Mouse (Mus musculus) MN1 (cell line): Measurements from ENCODE around the gene Frs2.
"Not testable (repeated sequence)": the region's sequence is repeated elsewhere in the genome, so short reads cannot be mapped to it uniquely, and the experiment has no call there.

Experiments
- DNase-seq: peaks from one replicate; pipeline ENCODE4 v3.0.0-alpha.2; 2016; ENCODE audit warnings: low spot score

Gene Frs2

GRCm38 (mm10) chr10:117146421-117146820 lies 1.9 kb downstream of the Frs2 start:
- DNase-seq, result no peak

DNA sequence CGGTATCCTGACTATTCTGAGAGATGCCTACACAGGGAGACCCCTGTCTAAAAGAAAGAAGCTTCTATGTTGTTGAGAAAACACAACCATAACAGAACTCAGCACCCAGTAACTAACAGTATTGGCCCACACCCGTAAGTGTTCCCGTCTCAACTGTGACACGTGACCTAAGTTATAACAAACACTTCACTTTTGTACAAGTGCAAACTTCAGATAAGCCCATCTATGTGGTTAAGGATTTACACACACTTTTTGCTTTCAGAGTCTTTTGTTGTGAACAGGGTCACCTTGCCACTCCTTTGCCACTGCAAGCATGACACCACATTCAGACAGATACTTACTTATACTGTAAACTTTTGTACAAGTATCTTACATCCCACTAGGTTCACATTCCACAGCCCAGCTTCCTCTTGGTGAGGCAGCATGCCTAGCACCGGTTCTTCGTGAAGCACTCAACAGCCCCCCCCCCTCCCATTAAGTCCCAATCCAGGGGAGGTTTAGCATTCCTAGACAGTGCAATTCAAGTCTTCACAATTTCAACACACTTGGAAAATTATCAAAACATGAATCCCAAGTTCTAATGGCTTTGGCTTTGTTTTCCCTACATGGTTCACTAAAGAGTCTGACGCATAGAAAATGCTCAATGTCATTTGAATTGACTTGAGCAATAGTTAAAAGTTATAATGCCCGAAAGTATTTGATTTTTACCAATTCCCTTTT lies 2.6 kb downstream of the Frs2 start:
- DNase-seq, result no peak

- DNase-seq, result no peak
These were observed 3.7 kb downstream of the Frs2 start for GRCm38 (mm10) chr10:117144628-117145027.

DNA sequence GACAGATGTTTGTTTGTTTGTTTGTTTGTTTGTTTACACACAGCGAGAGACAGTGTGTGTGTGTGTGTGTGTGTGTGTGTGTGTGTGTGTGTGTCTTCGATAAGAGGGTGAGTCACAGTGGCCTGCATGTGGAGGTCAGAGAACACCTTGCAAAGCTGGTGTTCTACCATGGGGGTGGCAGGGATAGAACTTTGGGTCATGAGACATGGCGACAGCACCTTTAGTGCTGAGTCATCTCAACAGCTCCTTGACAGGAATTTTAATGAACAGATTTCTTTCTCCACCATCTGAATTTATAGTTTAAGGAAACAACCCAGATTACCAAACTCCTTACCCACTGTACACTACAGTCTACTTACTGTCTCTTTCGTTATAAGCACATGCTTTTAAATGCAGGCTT lies 4.3 kb downstream of the Frs2 start:
- no peak for DNase-seq

DNA sequence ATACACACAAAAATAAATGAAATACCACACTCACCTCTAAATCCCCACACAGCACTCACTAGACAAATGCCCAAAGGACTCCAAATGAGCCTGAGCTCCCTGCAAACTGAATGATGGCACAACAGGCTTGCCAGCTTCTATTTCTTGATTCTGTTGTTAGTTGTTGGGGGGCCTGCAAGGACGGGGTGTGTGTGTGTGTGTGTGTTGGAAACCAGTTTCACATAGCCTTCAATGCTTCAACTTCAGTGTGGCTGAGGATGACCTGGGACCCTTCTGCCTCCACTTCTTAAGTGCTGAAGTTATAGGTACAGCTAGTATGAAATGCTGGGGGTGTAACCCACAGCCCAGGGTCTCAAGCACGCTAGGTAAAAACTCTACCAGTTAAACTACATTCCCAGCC lies 5.0 kb downstream of the Frs2 start:
- no peak for DNase-seq

GRCm38 (mm10) chr10:117141939-117142552 lies 6.3 kb downstream of the Frs2 start:
- DNase-seq, result no peak

DNA sequence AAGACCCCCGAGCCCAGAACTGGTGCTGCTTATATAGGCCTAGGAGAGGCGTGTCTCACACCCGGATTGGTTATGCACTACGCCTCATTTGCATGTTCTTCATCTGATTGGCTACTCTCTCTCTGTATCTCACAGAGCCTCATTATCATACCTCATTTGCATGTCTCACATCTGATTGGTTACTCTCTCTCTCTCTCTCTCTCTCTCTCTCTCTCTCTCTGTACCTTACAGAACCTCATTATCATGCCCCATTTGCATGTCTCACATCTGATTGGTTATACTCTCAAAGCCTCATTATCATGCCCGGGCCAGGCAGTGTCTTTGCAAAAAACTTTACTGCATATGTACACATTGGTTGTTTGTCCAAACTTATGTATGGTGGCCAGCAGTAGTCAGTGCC lies 16.8 kb downstream of the Frs2 start:
- not testable (repeated sequence) for DNase-seq

- DNase-seq, result no peak
These were observed 18.3 kb downstream of the Frs2 start for GRCm38 (mm10) chr10:117130037-117130436.

DNA sequence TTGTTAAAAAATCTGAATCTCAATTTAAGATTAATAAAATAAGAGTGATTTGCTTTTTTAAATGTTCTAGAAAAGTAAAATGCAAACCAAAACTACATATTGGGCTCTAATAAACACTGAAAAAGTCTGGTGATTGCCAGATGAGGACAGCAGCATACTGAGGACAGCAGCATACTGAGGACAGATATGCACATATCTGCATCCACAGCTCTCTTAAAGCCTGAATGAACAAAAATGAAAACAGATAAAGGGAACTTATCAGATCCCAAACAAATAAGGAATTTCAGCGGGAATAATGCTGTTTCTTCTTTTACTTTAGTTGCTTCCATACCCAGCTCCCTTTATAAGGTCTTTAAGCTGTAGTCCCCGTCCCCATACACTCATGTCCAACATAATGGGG lies 19.6 kb downstream of the Frs2 start:
- no peak for DNase-seq

DNA sequence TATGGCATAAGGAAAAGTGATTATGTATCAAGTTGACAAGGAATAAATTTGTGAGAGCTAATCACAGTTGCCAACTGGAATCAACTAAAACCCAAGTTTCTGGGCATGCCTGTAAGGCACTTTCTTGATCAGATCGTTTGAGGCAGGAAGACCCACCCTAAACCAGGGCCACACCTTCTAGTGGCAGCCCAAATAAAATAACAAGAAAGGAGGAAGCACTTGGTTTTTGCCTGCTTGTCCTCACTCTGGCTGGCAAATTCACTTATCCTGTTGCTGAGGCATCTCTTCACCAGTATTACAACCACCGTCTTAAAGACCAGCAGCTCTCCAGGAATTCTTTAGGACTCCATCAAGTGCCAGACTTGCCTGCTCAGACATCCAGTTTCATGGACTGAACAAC lies 20.9 kb downstream of the Frs2 start:
- no peak for DNase-seq

DNA sequence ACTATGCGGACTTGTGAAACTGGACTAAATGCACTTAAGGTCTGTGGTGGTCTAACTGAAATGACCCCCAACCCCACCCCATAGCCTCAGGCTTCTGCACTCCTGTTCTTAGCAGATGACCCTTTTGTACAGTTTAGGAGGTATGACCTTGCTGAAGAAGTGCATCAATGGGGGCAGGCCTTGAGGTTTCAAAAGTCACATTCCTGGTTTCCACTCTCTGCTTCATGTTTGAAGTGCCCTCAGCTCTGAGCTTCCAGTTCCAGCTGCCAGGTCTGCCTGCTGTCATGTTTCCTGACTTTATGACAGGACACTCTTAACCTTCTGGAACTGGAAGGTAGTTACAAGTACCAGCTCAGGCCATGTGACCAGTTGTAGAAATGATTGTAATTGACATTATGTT lies 21.6 kb downstream of the Frs2 start:
- no peak for DNase-seq

DNA sequence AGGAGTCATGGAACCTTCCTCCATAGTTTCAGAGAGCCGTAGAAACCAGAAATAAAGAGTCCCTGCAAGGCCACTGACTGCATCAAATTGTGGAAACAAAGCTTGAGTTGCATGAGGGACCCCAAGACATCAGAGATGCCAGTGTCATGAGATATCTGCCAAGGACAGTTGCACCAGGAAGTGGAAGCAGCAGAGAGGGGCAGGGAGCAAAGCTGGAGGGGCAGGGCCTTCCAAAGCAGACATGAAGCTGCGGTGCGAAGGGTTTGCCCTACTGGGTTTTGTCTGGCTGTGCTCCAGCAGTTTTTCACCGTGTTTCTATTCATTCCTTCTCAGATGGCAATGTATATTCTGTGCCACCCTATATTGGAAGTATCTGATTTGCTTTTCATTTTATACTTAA lies 22.1 kb downstream of the Frs2 start:
- no peak for DNase-seq

DNA sequence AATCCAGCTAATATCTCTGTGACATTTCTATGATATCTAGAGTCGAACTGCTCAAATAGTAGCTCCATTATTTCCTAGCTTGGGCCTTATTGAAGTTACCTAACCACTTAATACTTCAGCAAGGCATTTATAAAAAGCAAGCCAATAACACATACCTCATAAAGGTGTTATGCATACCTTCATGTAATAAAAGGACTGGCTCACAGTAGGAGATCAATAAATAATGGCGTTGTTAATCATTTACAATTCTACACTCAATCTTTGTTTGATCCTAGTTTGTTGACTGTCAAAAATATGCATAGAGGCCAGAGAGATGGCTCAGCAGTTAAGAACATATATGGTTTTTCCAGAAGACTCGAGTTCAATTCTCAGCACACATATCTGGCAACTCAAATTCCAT lies 26.9 kb downstream of the Frs2 start:
- DNase-seq, result no peak

GRCm38 (mm10) chr10:117120051-117120666 lies 28.2 kb downstream of the Frs2 start:
- no peak for DNase-seq

- DNase-seq, result no peak
These were observed 28.8 kb downstream of the Frs2 start for GRCm38 (mm10) chr10:117119531-117119930.

DNA sequence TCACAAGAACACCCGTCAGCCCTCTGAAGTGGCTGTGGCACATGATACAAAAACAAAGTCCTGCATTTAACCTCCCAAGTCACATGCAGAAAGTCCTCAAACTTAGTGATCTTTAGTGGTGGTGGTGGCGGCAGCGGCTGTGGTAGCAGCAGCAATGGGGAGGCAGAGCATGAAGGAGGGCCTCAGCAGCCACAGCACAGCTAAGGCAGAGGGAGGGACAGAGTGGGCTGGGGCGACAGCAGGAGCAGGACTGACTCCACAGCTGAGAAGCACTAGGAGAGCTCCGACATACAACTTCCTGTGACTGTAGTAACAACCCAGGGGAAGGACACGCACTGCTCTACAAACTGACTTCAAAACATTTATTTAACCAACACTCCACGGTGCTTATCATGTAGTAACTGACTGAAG lies 29.9 kb downstream of the Frs2 start:
- no peak for DNase-seq

GRCm38 (mm10) chr10:117115652-117116051 lies 32.7 kb downstream of the Frs2 start:
- peak; percentile 33 for DNase-seq

DNA sequence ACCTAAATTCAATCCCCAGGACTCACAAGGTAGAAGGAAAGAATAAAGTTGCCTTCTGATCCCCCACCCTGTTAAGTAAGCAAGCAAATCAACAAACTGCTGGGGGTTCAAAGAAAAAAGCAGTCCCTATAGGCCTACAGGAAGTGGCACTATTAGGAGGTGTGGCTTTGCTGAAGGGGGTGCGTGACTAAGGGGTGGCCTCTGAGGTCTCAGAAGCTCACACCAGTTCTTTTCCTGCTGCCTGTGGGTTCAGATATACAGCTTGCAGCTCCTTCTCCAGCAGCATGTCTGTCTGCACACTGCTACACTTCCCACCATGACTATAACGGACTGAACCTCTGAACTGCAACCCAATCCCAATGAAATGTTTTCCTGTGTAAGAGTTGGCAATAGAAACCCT lies 35.8 kb downstream of the Frs2 start:
- DNase-seq, result no peak

GRCm38 (mm10) chr10:117111455-117111854 lies 36.9 kb downstream of the Frs2 start:
- DNase-seq, result no peak

GRCm38 (mm10) chr10:117110271-117110670 lies 38.1 kb downstream of the Frs2 start:
- DNase-seq, result no peak

GRCm38 (mm10) chr10:117106686-117107085 lies 41.6 kb downstream of the Frs2 start:
- DNase-seq, result no peak

DNA sequence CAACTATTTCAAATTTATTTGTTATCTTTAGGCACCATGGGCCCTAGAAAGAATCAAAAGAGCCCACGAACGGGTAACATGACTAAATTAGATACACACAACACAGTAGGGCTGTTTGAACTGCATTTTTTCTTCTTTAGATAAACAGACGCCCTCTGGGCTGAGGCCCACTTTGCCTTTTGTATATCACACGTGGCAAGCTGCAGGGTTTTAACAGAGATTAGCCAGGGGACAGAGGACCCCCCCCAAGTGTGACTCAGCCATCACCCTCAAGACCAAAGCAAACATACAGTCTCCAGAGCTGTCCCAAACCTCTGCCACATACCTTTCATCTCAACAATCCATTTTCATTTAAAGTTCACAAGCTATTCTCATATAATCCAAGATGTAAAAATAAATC lies 42.1 kb downstream of the Frs2 start:
- DNase-seq, result no peak

DNA sequence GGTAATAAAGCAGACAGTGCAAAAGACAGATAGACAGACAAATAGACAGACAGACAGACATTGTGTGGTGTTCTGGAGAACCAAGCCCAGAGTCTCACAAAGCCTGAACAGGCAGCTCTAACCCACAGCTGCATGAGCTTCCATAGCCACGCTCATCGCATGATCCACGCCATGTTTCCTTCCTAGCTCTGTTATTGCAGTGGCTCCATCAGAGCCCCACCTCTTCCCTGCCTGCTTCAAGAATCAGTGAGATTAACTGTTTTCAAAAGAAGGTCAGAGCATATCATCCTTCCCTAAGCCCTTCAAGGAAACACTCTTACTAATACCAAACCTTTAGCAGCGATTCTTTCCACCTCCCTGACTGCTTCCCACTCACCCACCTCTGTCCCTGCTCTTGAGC lies 43.3 kb downstream of the Frs2 start:
- DNase-seq, result no peak
